Mouse (Mus musculus) bone marrow, adult 2 months (tissue): ENCODE data around the gene Tmcc3. TPM values are rescaled to one million over a fixed set of nuclear protein-coding genes. Genes with fewer than 3 reads are reported as not detected.

Experiments
- H3K27ac ChIP-seq: fragments of 200-500 bp; 2 replicates; pipeline ENCODE4 v1.5.1; 2012; ENCODE audit warnings: low read depth, mild to moderate bottlenecking, control low read depth, inconsistent platforms, low read length; ENCODE audit not compliant: control insufficient read depth, poor library complexity, insufficient read depth
- H3K4me1 ChIP-seq: fragments of 200-500 bp; 2 replicates; pipeline ENCODE4 v1.6.1; 2011; ENCODE audit warnings: low read length; ENCODE audit not compliant: control insufficient read depth, insufficient read depth
- H3K4me3 ChIP-seq: fragments of 200-500 bp; replicated peaks from 2 replicates; pipeline ENCODE3; 2011; ENCODE audit warnings: mild to moderate bottlenecking, low read depth, low read length, control low read depth; ENCODE audit not compliant: control insufficient read depth
- CTCF ChIP-seq: fragments of 200-500 bp; IDR thresholded peaks from 2 replicates; pipeline ENCODE4 v1.5.1; 2011; ENCODE audit warnings: low read length, control low read depth; ENCODE audit not compliant: control insufficient read depth, insufficient read depth
- POLR2A ChIP-seq: fragments of 200-500 bp; IDR thresholded peaks from 2 replicates; pipeline ENCODE4 v1.6.1; 2011; ENCODE audit warnings: low read depth, mild to moderate bottlenecking, control low read depth, low read length, borderline replicate concordance; ENCODE audit not compliant: control insufficient read depth
- WGBS: fragments of 180-500 bp; shearing (Covaris S2); methylation state at CpG from one replicate; pipeline ENCODE4 v1.1.7; 2018; 5-methylcytosine and 5-hydroxymethylcytosine counted together
- polyA plus RNA-seq: library from polyadenylated mRNA; stranded (reverse); fragments of >200 nt; gene quantifications from 2 replicates; pipeline ENCODE4 v1.2.4, GENCODE M21; 2011; ENCODE audit warnings: low replicate concordance; ENCODE audit not compliant: missing spikeins, insufficient read depth, insufficient read length

The Tmcc3 gene
- polyA plus RNA-seq, 1 experiment: 5.9 TPM

- WGBS: 85% methylated on average over 2 of the region's 2 CpGs
- TF ChIP-seq CTCF (no peak), POLR2A (no peak)
- no peak overlapping the region for H3K4me3 ChIP-seq
- no peak overlapping the region for H3K27ac ChIP-seq
- no peaks in the 10 kb centered on the region for H3K4me1 ChIP-seq
These were observed 151.7 kb downstream of the Tmcc3 start for GRCm38 (mm10) chr10:94463410-94463809.

DNA sequence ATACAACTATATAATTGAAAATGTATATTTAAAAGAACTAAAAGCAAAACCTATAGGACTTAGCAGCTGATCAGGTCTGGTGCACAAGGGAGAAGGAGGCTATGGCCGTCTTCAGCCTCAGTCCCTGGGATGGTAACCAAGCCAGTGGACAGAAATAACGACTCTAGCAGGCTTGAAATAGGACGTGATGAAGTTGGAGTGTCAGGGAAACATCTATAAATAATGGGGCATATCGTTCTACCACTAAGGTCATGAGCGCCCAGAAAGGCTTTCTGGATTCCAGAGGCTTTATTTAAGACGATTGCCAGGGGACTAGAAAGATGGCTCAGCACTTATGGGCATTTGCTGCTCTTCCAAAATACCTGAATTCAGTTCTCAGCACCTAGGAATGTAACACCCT, 153.9 kb downstream of the Tmcc3 start:
- no peak overlapping the region for H3K27ac ChIP-seq
- no peak overlapping the region for H3K4me3 ChIP-seq
- 77% methylated on average over 6 of the region's 6 CpGs for WGBS
- TF ChIP-seq POLR2A (no peak), CTCF (no peak)
- H3K4me1 ChIP-seq: no peaks in the 10 kb centered on the region

DNA sequence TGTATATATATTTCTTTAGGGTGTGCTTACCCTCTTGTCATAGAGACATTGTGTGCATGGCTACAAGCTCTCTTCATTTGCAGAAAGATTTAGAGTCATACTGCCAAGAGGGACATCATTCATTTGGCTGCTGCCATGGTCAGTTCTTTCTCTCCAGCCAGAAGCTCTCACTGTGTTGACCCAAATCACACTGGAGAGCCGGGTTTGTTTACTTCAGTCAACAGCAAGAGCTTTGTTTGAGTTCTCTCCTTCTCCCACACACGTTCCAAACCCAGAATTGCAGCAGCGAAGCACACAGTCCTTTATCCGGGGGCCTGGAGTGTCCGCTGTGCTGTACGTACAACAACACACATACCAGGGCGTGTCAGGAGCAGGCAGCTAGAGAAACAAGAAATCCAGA, 154.6 kb downstream of the Tmcc3 start:
- Histone ChIP-seq H3K27ac (no peak overlapping the region), H3K4me1 (no peaks in the 10 kb centered on the region), H3K4me3 (no peak overlapping the region)
- TF ChIP-seq CTCF: no peak
- no peak for TF ChIP-seq POLR2A
- WGBS: 77% methylated on average over 7 of the region's 7 CpGs

DNA sequence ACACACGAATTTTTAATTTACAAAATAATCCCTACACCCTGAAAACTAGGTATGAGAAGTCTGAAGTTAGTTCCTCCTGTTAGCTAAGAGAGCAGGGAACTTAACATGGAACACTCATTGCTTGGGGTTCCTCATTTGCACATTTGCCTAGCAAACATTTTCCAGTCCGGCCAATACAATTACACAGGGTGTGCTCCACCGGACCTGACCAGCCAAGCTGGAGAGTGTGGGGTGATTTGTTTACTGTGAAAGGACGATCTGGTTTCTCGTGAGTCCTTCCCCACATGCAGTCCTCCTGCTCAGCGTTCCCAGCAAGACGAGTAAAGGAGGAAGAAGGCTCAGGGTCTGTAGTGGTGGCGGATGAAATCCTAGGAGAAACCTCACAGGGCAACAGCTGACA, 159.7 kb downstream of the Tmcc3 start:
- 51% methylated on average over 8 of the region's 8 CpGs for WGBS
- TF ChIP-seq CTCF (no peak), POLR2A (no peak)
- Histone ChIP-seq H3K4me1 (no peaks in the 10 kb centered on the region), H3K27ac (no peak overlapping the region), H3K4me3 (no peak overlapping the region)

DNA sequence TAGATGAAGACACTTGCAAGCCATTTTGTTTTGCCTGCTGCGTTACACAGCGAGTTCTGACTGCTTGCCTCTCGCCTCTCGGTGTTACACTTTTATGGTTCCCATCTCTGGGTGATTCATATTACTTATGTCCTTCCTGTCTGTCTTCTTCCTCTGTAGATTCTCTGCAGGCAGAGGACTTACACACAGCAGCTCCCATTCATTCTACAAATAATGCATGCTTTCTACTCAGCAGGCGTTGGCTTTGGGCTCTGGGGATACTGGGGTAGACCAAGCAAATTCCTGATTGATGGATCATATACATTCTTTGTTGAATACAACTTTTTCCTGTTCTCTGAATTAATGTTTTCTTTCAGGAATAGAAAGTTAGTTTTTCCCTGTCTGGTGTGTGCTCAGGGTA, 161.8 kb downstream of the Tmcc3 start:
- H3K4me3 ChIP-seq: no peak overlapping the region
- WGBS: 89% methylated on average over 5 of the region's 5 CpGs
- no peaks in the 10 kb centered on the region for H3K4me1 ChIP-seq
- no peak overlapping the region for H3K27ac ChIP-seq
- TF ChIP-seq CTCF: no peak
- no peak for TF ChIP-seq POLR2A

GRCm38 (mm10) chr10:94474185-94474584, 162.4 kb downstream of the Tmcc3 start:
- TF ChIP-seq CTCF (no peak), POLR2A (no peak)
- 72% methylated on average over 5 of the region's 5 CpGs for WGBS

GRCm38 (mm10) chr10:94477366-94478225, 165.8 kb downstream of the Tmcc3 start:
- no peak for TF ChIP-seq CTCF
- no peak for TF ChIP-seq POLR2A
- 78% methylated on average over 13 of the region's 13 CpGs for WGBS
- no peak overlapping the region for H3K27ac ChIP-seq
- H3K4me3 ChIP-seq: no peak overlapping the region
- no peaks in the 10 kb centered on the region for H3K4me1 ChIP-seq

More at GRCm38 (mm10) chr10:94474185-94474584, 162.4 kb downstream of the Tmcc3 start:
- H3K4me1 ChIP-seq: no peaks in the 10 kb centered on the region
- H3K4me3 ChIP-seq: no peak overlapping the region
- no peak overlapping the region for H3K27ac ChIP-seq

DNA sequence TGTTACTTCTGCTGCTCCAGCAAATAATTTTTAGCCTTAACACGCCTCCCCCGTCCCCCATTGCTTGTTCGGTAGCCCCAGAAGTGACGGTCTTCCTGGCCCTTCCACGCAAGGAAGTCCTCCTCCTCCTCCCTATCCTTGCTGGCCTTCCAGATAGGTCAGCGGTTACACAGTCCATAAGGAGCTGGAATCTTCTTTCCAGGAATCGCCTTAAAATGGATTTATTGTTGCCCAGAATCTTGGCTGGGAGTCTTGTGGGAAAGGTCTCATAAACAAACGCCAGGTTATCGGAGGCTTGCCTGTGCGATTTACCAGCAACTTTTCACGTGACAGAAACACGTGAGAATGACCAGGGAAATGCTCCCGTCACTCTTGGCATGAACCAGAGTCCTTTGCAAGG, 167.9 kb downstream of the Tmcc3 start:
- Histone ChIP-seq H3K27ac (no peak overlapping the region), H3K4me1 (no peaks in the 10 kb centered on the region), H3K4me3 (no peak overlapping the region)
- no peak for TF ChIP-seq POLR2A
- no peak for TF ChIP-seq CTCF
- 83% methylated on average over 13 of the region's 13 CpGs for WGBS

GRCm38 (mm10) chr10:94480380-94481101, 168.8 kb downstream of the Tmcc3 start:
- no peak for TF ChIP-seq POLR2A
- no peak for TF ChIP-seq CTCF
- no peaks in the 10 kb centered on the region for H3K4me1 ChIP-seq
- H3K27ac ChIP-seq: no peak overlapping the region
- WGBS: 88% methylated on average over 13 of the region's 13 CpGs
- H3K4me3 ChIP-seq: no peak overlapping the region
